Mouse (Mus musculus): ENCODE results near the gene Rbl1. TPM values are rescaled to one million over a fixed set of nuclear protein-coding genes. Genes with fewer than 3 reads are reported as not detected.

Rbl1 gene
- total and polyA plus RNA-seq, 3 experiments, result 14.9 to 27.4 (median 21.9) TPM

DNA sequence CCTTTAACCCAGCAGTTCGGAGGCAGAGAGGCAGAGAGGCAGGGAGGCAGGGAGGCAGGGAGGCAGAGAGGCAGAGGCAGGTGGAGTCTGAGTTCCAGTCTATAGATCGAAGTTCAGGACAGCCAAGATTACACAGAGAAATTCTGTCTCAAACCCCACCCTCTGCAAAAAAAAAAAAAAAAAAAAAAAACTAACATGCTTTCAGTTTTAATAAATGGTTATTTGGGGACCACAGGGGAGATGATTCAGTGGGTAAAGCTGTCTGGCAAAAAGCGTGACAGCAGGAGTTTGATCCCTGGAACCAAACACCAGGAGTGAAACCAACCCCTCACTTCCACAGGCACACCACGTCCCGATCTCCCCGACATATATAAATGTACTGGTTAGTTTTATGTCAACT lies 26.2 kb downstream of the Rbl1 start:
- Histone ChIP-seq H3K4me3 (replicated peaks in 1 of 3; ENCODE audit: low read depth in 2 of 3, low read length in 2 of 3, poor library complexity in 1 of 3) (no peak overlapping the region), H3K4me1 (ENCODE audit: control insufficient read depth in 1 of 2, insufficient read depth in 2 of 2) (no peaks in the 10 kb centered on the region), H3K27ac (ENCODE audit: insufficient read depth, low read depth) (no peak overlapping the region), H3K27me3 (replicated peaks) (no peaks in the 10 kb centered on the region), H3K4me2 (ENCODE audit: insufficient read depth, low read depth, poor library complexity, severe bottlenecking) (no peak overlapping the region), H3K79me2 (replicated peaks; ENCODE audit: control insufficient read depth, extremely low read depth, insufficient read depth, poor library complexity, severe bottlenecking) (no peaks in the 10 kb centered on the region), H3K36me3 (replicated peaks in 1 of 2; ENCODE audit: control insufficient read depth in 1 of 2, insufficient read depth in 1 of 2, low read length in 1 of 2) (peaks cover 36 to 62% of the 10 kb centered on the region in 2 experiments), H3K9ac (ENCODE audit: insufficient read depth, low read depth) (no peak overlapping the region), H3K9me3 (replicated peaks; ENCODE audit: low read length) (no peaks in the 10 kb centered on the region)
- no peak for TF ChIP-seq NRF1 (IDR thresholded peaks at IDR 0.05; ENCODE audit: low read depth, low read length)
- TF ChIP-seq ZNF384 (IDR thresholded peaks at IDR 0.05; ENCODE audit: low read depth, low read length), result peak; percentile 61
- in situ Hi-C loops (cut with MboI; ENCODE audit: low pct_ligation_motif_present, low pct_unique_long_range_greater_than_20kb, low sequenced_read_pairs) (no loop called here), dilution Hi-C loops (cut with MboI; ENCODE audit: extremely low pct_ligation_motif_present, extremely low pct_unique_long_range_greater_than_20kb, low sequenced_read_pairs) (no loop called here)
- no peak for DNase-seq (ENCODE audit: extremely low read depth)

DNA sequence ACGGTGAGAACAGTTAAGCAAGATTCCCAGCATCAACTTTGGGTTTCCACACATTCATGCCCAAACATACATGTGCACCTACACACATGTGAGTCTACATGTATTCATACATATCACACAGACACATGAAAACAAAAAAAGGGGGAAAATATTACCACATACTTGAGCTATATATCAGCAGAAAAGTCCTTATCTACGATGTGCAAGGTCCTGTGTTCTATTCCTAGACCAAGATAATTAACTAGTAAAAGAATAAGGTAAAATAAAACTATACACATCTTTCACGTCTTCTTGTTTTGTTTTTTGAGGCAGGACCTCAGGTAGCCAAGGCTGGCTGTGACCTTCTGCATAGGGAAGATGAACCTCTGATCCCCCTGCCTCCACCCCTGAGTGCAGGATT lies 28.1 kb downstream of the Rbl1 start:
- no peaks in the 10 kb centered on the region for H3K79me2 ChIP-seq (replicated peaks; ENCODE audit: control insufficient read depth, extremely low read depth, insufficient read depth, poor library complexity, severe bottlenecking)
- H3K9me3 ChIP-seq (replicated peaks; ENCODE audit: low read length), result no peaks in the 10 kb centered on the region
- no peak for DNase-seq (ENCODE audit: extremely low read depth)
- H3K27ac ChIP-seq (ENCODE audit: insufficient read depth, low read depth), result no peak overlapping the region
- no peak overlapping the region for H3K9ac ChIP-seq (ENCODE audit: insufficient read depth, low read depth)
- in situ Hi-C loops (cut with MboI; ENCODE audit: low pct_ligation_motif_present, low pct_unique_long_range_greater_than_20kb, low sequenced_read_pairs) (no loop called here), dilution Hi-C loops (cut with MboI; ENCODE audit: extremely low pct_ligation_motif_present, extremely low pct_unique_long_range_greater_than_20kb, low sequenced_read_pairs) (no loop called here)
- H3K4me1 ChIP-seq (ENCODE audit: control insufficient read depth in 1 of 2, insufficient read depth in 2 of 2), result no peaks in the 10 kb centered on the region
- peaks cover 33 to 62% of the 10 kb centered on the region in 2 experiments for H3K36me3 ChIP-seq (replicated peaks in 1 of 2; ENCODE audit: control insufficient read depth in 1 of 2, insufficient read depth in 1 of 2, low read length in 1 of 2)
- H3K4me2 ChIP-seq (ENCODE audit: insufficient read depth, low read depth, poor library complexity, severe bottlenecking), result no peak overlapping the region
- no peak for TF ChIP-seq EP300 (IDR thresholded peaks at IDR 0.05; ENCODE audit: low read length)
- H3K27me3 ChIP-seq (replicated peaks), result no peaks in the 10 kb centered on the region
- no peak overlapping the region for H3K4me3 ChIP-seq (replicated peaks in 1 of 3; ENCODE audit: low read depth in 2 of 3, low read length in 2 of 3, poor library complexity in 1 of 3)

DNA sequence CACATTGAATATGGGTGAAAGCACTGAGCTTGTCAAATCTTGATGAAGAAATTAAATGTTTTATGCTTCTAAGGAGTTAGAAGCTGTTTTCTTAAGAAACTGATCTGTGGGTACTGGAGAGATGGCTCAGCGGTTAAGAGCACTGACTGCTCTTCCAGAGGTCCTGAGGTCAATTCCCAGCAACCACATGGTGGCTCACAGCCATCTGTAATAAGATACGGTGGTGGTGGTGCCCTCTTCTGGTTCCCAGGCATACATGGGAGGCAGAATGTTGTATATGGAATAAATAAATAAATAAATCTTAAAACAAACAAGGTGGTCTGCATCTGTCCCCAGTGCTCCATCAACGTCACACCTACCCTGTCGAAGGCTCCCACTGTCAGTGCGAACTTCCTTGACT lies 29.9 kb downstream of the Rbl1 start:
- dilution Hi-C loops (cut with MboI; ENCODE audit: extremely low pct_ligation_motif_present, extremely low pct_unique_long_range_greater_than_20kb, low sequenced_read_pairs), result no loop called here
- H3K9me3 ChIP-seq (replicated peaks; ENCODE audit: low read length), result no peaks in the 10 kb centered on the region
- TF ChIP-seq SMC3 (IDR thresholded peaks at IDR 0.05; ENCODE audit: low read depth, low read length) (no peak), CTCF (conservative IDR thresholded peaks at IDR 0.05 in 1 of 2, IDR thresholded peaks at IDR 0.05 in 1 of 2; ENCODE audit: low read depth in 2 of 2, low read length in 2 of 2) (peak in 1 of 2 experiments; percentile 30; a peak in 2 of 4 replicates)

DNA sequence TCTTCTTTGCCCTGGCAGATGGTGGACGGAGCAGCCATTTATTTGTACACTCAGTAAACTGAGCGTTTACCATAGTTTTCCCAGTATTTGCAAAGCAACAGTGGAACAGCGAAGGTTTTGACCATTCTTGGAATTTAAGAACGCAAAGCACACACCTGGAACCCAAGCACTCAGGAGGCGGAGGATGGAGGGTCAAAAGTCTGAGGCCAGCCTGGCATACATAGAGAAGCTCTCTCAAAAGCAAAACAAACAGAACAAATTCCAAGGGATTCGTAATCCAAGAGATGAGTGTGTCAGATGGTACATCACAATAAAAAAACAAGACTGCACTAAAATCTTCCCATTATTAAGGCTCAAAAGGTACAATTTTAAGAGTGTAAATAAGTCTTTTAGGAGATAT lies 30.8 kb downstream of the Rbl1 start:
- in situ Hi-C loops (cut with MboI; ENCODE audit: low pct_ligation_motif_present, low pct_unique_long_range_greater_than_20kb, low sequenced_read_pairs) (no loop called here), dilution Hi-C loops (cut with MboI; ENCODE audit: extremely low pct_ligation_motif_present, extremely low pct_unique_long_range_greater_than_20kb, low sequenced_read_pairs) (no loop called here)
- Histone ChIP-seq H3K4me1 (ENCODE audit: control insufficient read depth in 1 of 2, insufficient read depth in 2 of 2) (no peaks in the 10 kb centered on the region), H3K9ac (ENCODE audit: insufficient read depth, low read depth) (no peak overlapping the region), H3K36me3 (replicated peaks in 1 of 2; ENCODE audit: control insufficient read depth in 1 of 2, insufficient read depth in 1 of 2, low read length in 1 of 2) (peaks cover 36 to 77% of the 10 kb centered on the region in 2 experiments), H3K27ac (ENCODE audit: insufficient read depth, low read depth) (no peak overlapping the region), H3K79me2 (replicated peaks; ENCODE audit: control insufficient read depth, extremely low read depth, insufficient read depth, poor library complexity, severe bottlenecking) (no peaks in the 10 kb centered on the region), H3K4me3 (replicated peaks in 1 of 3; ENCODE audit: low read depth in 2 of 3, low read length in 2 of 3, poor library complexity in 1 of 3) (no peak overlapping the region), H3K9me3 (replicated peaks; ENCODE audit: low read length) (no peaks in the 10 kb centered on the region), H3K27me3 (replicated peaks) (no peaks in the 10 kb centered on the region), H3K4me2 (ENCODE audit: insufficient read depth, low read depth, poor library complexity, severe bottlenecking) (no peak overlapping the region)
- TF ChIP-seq ETS1 (conservative IDR thresholded peaks at IDR 0.05; ENCODE audit: low read depth, low read length), result no peak
- no peak for TF ChIP-seq MYC (IDR thresholded peaks at IDR 0.05; ENCODE audit: low read depth, low read length)
- TF ChIP-seq CHD2 (IDR thresholded peaks at IDR 0.05; ENCODE audit: low read length), result no peak
- TF ChIP-seq ZMIZ1 (IDR thresholded peaks at IDR 0.05; ENCODE audit: low read depth, low read length), result no peak
- no peak for TF ChIP-seq USF1 (IDR thresholded peaks at IDR 0.05; ENCODE audit: low read depth, low read length)
- no peak for TF ChIP-seq KAT2A (IDR thresholded peaks at IDR 0.05; ENCODE audit: insufficient replicate concordance, low read length)
- TF ChIP-seq ZC3H11A (IDR thresholded peaks at IDR 0.05; ENCODE audit: low read depth, low read length), result no peak
- TF ChIP-seq POLR2AphosphoS2 (IDR thresholded peaks at IDR 0.05; ENCODE audit: low read depth, low read length), result no peak
- no peak for DNase-seq (ENCODE audit: extremely low read depth)

More for the DNA sequence above, 29.9 kb downstream of the Rbl1 start:
- in situ Hi-C loops (cut with MboI; ENCODE audit: low pct_ligation_motif_present, low pct_unique_long_range_greater_than_20kb, low sequenced_read_pairs), result no loop called here
- no peak overlapping the region for H3K27ac ChIP-seq (ENCODE audit: insufficient read depth, low read depth)
- DNase-seq (ENCODE audit: extremely low read depth), result no peak
- H3K27me3 ChIP-seq (replicated peaks), result no peaks in the 10 kb centered on the region
- H3K79me2 ChIP-seq (replicated peaks; ENCODE audit: control insufficient read depth, extremely low read depth, insufficient read depth, poor library complexity, severe bottlenecking), result no peaks in the 10 kb centered on the region
- H3K4me1 ChIP-seq (ENCODE audit: control insufficient read depth in 1 of 2, insufficient read depth in 2 of 2), result no peaks in the 10 kb centered on the region
- H3K4me3 ChIP-seq (replicated peaks in 1 of 3; ENCODE audit: low read depth in 2 of 3, low read length in 2 of 3, poor library complexity in 1 of 3), result no peak overlapping the region
- H3K9ac ChIP-seq (ENCODE audit: insufficient read depth, low read depth), result no peak overlapping the region
- H3K4me2 ChIP-seq (ENCODE audit: insufficient read depth, low read depth, poor library complexity, severe bottlenecking), result no peak overlapping the region
- H3K36me3 ChIP-seq (replicated peaks in 1 of 2; ENCODE audit: control insufficient read depth in 1 of 2, insufficient read depth in 1 of 2, low read length in 1 of 2), result peaks cover 31 to 70% of the 10 kb centered on the region in 2 experiments

All from CH12.LX (cell line).